In the genomic region with DNA sequence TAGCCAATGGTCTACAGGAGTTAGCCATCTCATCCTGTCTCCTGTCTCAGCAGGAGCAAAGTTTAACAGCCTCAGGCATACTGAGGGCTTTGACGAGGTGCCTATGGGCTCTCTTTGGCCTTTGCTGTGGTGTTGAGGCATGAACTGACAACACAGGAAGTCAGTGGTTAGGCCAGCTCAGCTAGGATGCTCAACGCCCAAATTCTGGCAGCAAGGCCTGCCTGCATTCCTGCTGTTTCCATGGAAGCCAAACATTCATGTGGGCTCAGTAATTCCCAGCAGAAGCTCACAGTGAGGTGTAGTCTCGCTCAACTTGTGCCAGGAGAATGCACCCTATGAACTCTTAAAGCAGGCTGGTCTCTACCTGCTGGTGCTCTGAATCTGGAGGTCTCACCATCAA, we compare ENCODE assay signal across 9 mouse cellular contexts. TPM values are rescaled to one million over a fixed set of nuclear protein-coding genes. Genes with fewer than 3 reads are reported as not detected.
A peak's percentile ranks its signal among the peaks of the same experiment; 100 is the strongest.
DNase-seq lines count a peak whose midpoint lies in the region; ATAC-seq lines count a peak whose summit lies in the region.
"Had no signal": no experiment of that assay in that cellular context is flagged by ENCODE, and none has a peak within 500 bp of the region (broad histone marks: within the 10 kb centered on the region; RNA-seq: fewer than 3 reads in every experiment).

No protein-coding gene starts in this region.

- H3K27ac ChIP-seq in midbrain, embryonic 14.5 days (replicated peaks; ENCODE audit: low read depth, low read length): no peak overlapping the region
- no peak overlapping the region for H3K27ac ChIP-seq in midbrain, embryonic 16.5 days (ENCODE audit: low read length)

- DNase-seq in heart, postnatal 4 days: peak; percentile 38
- DNase-seq in heart, postnatal 25 days (ENCODE audit: low spot score): no peak
- peak; percentile 9 for DNase-seq in midbrain, embryonic 14.5 days
- peak; percentile 53 to 66 for DNase-seq in right cerebral cortex, postnatal 10 days (ENCODE audit: low spot score in 2 of 2)
- no peak for DNase-seq in adrenal gland, postnatal 4 days (ENCODE audit: low spot score in 2 of 2)
- no peak for DNase-seq in T-cell, adult 2 months (ENCODE audit: low spot score)
- DNase-seq: cerebellum, adult 11-12 months had no signal

- no peaks in the 10 kb centered on the region for H3K36me3 ChIP-seq in midbrain, embryonic 14.5 days (ENCODE audit: control insufficient read depth, insufficient read depth, low read length)
- H3K36me3 ChIP-seq in midbrain, embryonic 16.5 days (ENCODE audit: control insufficient read depth, insufficient read depth, low read length): no peaks in the 10 kb centered on the region

- intact Hi-C loops in heart, postnatal 25 days (cut with DNase I): no loop called here

- no peak for ATAC-seq in midbrain, embryonic 14.5 days (ENCODE audit: low FRiP score, low TSS enrichment)
- ATAC-seq in midbrain, embryonic 16.5 days: no peak
- peak; percentile 62; the same call in 1 of the 2 replicates for ATAC-seq in common myeloid progenitor, adult 5-6 weeks (replicated peaks; ENCODE audit: low read depth, poor library complexity, severe bottlenecking)

- H3K4me3 ChIP-seq in midbrain, embryonic 14.5 days (replicated peaks; ENCODE audit: low read depth, low read length): no peak overlapping the region
- H3K4me3 ChIP-seq in midbrain, embryonic 16.5 days (ENCODE audit: low read depth, low read length): no peak overlapping the region

- H3K9me3 ChIP-seq in midbrain, embryonic 14.5 days (ENCODE audit: control insufficient read depth, low read length): 0 out of 2 replicates have a peak, but pooled peaks cover 3% of the 10 kb centered on the region
- H3K9me3 ChIP-seq in midbrain, embryonic 16.5 days (replicated peaks; ENCODE audit: control insufficient read depth, low read length, poor library complexity, severe bottlenecking): no peaks in the 10 kb centered on the region

- no peak overlapping the region for H3K9ac ChIP-seq in midbrain, embryonic 14.5 days (replicated peaks; ENCODE audit: low read length)
- no peak overlapping the region for H3K9ac ChIP-seq in midbrain, embryonic 16.5 days (ENCODE audit: low read depth, low read length)

- no peak overlapping the region for H3K4me2 ChIP-seq in midbrain, embryonic 14.5 days (ENCODE audit: low read length)
- no peak overlapping the region for H3K4me2 ChIP-seq in midbrain, embryonic 16.5 days (ENCODE audit: low read length)

- H3K4me1 ChIP-seq in midbrain, embryonic 14.5 days (ENCODE audit: control insufficient read depth, insufficient read depth, low read length): no peaks in the 10 kb centered on the region
- no peaks in the 10 kb centered on the region for H3K4me1 ChIP-seq in midbrain, embryonic 16.5 days (ENCODE audit: control insufficient read depth, insufficient read depth, low read length)

- H3K27me3 ChIP-seq in midbrain, embryonic 14.5 days (ENCODE audit: control insufficient read depth, insufficient read depth, low read length): no peaks in the 10 kb centered on the region
- H3K27me3 ChIP-seq in midbrain, embryonic 16.5 days (ENCODE audit: control insufficient read depth, insufficient read depth, low read depth, low read length): no peaks in the 10 kb centered on the region

- WGBS in midbrain, embryonic 14.5 days: 31% methylated on average over 3 of the region's 3 CpGs
- 38% methylated on average over 3 of the region's 3 CpGs for WGBS in midbrain, embryonic 16.5 days

RNA-seq across cellular contexts. Expression of gene Pex3, which starts 43.1 kb away (rescaled TPM):
- 10 to 100 TPM; 25.1 to 27.7 TPM for total RNA-seq in heart, postnatal 4 days (2021)
- 10 to 100 TPM; 15.5 to 16.9 TPM for total RNA-seq in heart, postnatal 25 days (2021)
- polyA plus RNA-seq in midbrain, embryonic 14.5 days (2014; fragmentation: Nextera tagmentation; extraction: Ambion mirVana): 34.7 and 36.1 TPM in 2 replicates
- polyA plus RNA-seq in midbrain, embryonic 16.5 days (2015; fragmentation: Nextera tagmentation; extraction: Ambion mirVana): 29.5 and 34.2 TPM in 2 replicates
- total RNA-seq in common myeloid progenitor, adult 5-6 weeks (2017): 15.4 and 23.3 TPM in 2 replicates
- 10 to 100 TPM; 35.8 to 44.4 TPM for total RNA-seq in adrenal gland, postnatal 4 days (2021)

RNA-seq across cellular contexts. Expression of gene Adat2, which starts 43.4 kb away (rescaled TPM):
- total RNA-seq in heart, postnatal 4 days (2021): 1 to 10 TPM; 4.3 to 5.0 TPM
- 1 to 10 TPM; 2.8 to 2.9 TPM for total RNA-seq in heart, postnatal 25 days (2021)
- 1.8 and 2.7 TPM in 2 replicates for polyA plus RNA-seq in midbrain, embryonic 14.5 days (2014; fragmentation: Nextera tagmentation; extraction: Ambion mirVana)
- 1.1 and 1.4 TPM in 2 replicates for polyA plus RNA-seq in midbrain, embryonic 16.5 days (2015; fragmentation: Nextera tagmentation; extraction: Ambion mirVana)
- total RNA-seq in common myeloid progenitor, adult 5-6 weeks (2017): 2.7 TPM in 2 replicates
- total RNA-seq in adrenal gland, postnatal 4 days (2021): 1 to 10 TPM; 8.3 to 9.3 TPM

Comparison
In these comparisons a context has a peak if more than half of its experiments do, and no peak if none do; other contexts are left out.
1. DNase-seq: peak in heart, postnatal 4 days (single experiment), midbrain, embryonic 14.5 days (single experiment) and right cerebral cortex, postnatal 10 days (2 of 2); none in heart, postnatal 25 days (single experiment), adrenal gland, postnatal 4 days (0 of 2) and T-cell, adult 2 months (single experiment).